Mouse (Mus musculus) hindbrain, embryonic 13.5 days (tissue): ENCODE measurements at regions not wholly inside any gene's neighbourhood (a gene's known extent, or its start where the extent isn't known, plus 50 kb on each side); places are given as distances from the start of the nearest gene placed in this dataset.

ENCODE experiments used
- ATAC-seq: fragments of 200-750 bp; cut with Nextera tagmentation; 2 replicates; pipeline ENCODE4 v1.8.0; 2017; ENCODE audit warnings: moderate TSS enrichment; ENCODE audit not compliant: low FRiP score
- H3K27ac ChIP-seq: fragments of 300-500 bp; sonication (generic); 2 replicates; pipeline ENCODE4 v1.5.1; 2015; ENCODE audit warnings: inconsistent platforms, mild to moderate bottlenecking, moderate library complexity
- H3K27me3 ChIP-seq: fragments of 300-500 bp; sonication (generic); 2 replicates; pipeline ENCODE4 v1.6.1; 2015; ENCODE audit warnings: mild to moderate bottlenecking, inconsistent platforms
- H3K36me3 ChIP-seq: fragments of 300-500 bp; sonication (generic); 2 replicates; pipeline ENCODE4 v1.6.1; 2015; ENCODE audit warnings: mild to moderate bottlenecking, inconsistent platforms
- H3K4me1 ChIP-seq: fragments of 300-500 bp; sonication (generic); replicated peaks from 2 replicates; pipeline ENCODE4 v1.6.1; 2015; ENCODE audit warnings: inconsistent platforms
- H3K4me2 ChIP-seq: fragments of 300-500 bp; sonication (generic); 2 replicates; pipeline ENCODE4 v1.6.1; 2015; ENCODE audit warnings: inconsistent platforms, mild to moderate bottlenecking, moderate library complexity
- H3K4me3 ChIP-seq: fragments of 300-500 bp; sonication (generic); 2 replicates; pipeline ENCODE4 v1.5.1; 2015; ENCODE audit warnings: mild to moderate bottlenecking, inconsistent platforms
- H3K9ac ChIP-seq: fragments of 300-500 bp; sonication (generic); 2 replicates; pipeline ENCODE4 v1.6.1; 2015; ENCODE audit warnings: mild to moderate bottlenecking, inconsistent platforms
- H3K9me3 ChIP-seq: fragments of 300-500 bp; sonication (generic); 2 replicates; pipeline ENCODE4 v1.6.1; 2016; ENCODE audit warnings: inconsistent platforms
- WGBS: fragments of 180-500 bp; shearing (Covaris S2); methylation state at CpG from one replicate; pipeline ENCODE4 v1.1.7; 2015; 5-methylcytosine and 5-hydroxymethylcytosine counted together

GRCm38 (mm10) chr16:24150512-24150911 is 161.9 kb upstream of the Bcl6 start:
- no peak for ATAC-seq
- 90% methylated on average over 2 of the region's 2 CpGs for WGBS

GRCm38 (mm10) chr16:24149441-24149840 is 160.8 kb upstream of the Bcl6 start:
- no peaks in the 10 kb centered on the region for H3K9me3 ChIP-seq
- WGBS, result 86% methylated on average over 4 of the region's 4 CpGs
- H3K27me3 ChIP-seq, result no peaks in the 10 kb centered on the region
- no peaks in the 10 kb centered on the region for H3K4me1 ChIP-seq
- no peak overlapping the region for H3K27ac ChIP-seq
- ATAC-seq, result no peak
- H3K9ac ChIP-seq, result no peak overlapping the region
- no peak overlapping the region for H3K4me2 ChIP-seq
- H3K4me3 ChIP-seq, result no peak overlapping the region
- H3K36me3 ChIP-seq, result no peaks in the 10 kb centered on the region

More at GRCm38 (mm10) chr16:24150512-24150911, 161.9 kb upstream of the Bcl6 start:
- H3K4me1 ChIP-seq, result no peaks in the 10 kb centered on the region
- H3K27ac ChIP-seq, result no peak overlapping the region
- no peak overlapping the region for H3K4me3 ChIP-seq
- no peak overlapping the region for H3K9ac ChIP-seq
- no peaks in the 10 kb centered on the region for H3K36me3 ChIP-seq
- H3K27me3 ChIP-seq, result no peaks in the 10 kb centered on the region
- H3K9me3 ChIP-seq, result no peaks in the 10 kb centered on the region
- H3K4me2 ChIP-seq, result no peak overlapping the region

DNA sequence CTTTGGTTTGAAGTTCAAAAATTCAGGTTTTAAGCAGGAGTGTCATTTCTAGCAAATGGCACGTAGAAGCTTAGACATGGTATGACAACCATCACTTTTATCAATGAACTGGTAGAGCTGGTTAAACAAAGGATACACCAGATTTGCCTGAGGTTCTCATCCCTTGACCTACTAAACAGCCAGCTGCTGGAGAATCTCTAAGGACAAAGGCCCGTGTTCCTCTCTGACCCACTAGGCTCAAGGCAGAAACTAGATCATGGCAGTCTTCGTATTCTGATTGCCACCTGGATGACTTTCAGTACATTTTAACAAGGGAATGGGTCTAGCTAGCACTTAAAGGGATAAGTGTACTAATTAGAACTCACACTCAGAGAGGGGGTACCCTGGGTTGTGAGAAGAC is 155.2 kb upstream of the Bcl6 start:
- ATAC-seq, result no peak
- Histone ChIP-seq H3K9me3 (no peaks in the 10 kb centered on the region), H3K4me2 (no peak overlapping the region), H3K36me3 (no peaks in the 10 kb centered on the region), H3K27ac (no peak overlapping the region), H3K9ac (no peak overlapping the region), H3K4me3 (no peak overlapping the region), H3K27me3 (no peaks in the 10 kb centered on the region), H3K4me1 (no peaks in the 10 kb centered on the region)
- 92% methylated on average over 3 of the region's 3 CpGs for WGBS

GRCm38 (mm10) chr16:24142915-24143541 is 154.4 kb upstream of the Bcl6 start:
- Histone ChIP-seq H3K9ac (no peak overlapping the region), H3K27ac (no peak overlapping the region), H3K9me3 (no peaks in the 10 kb centered on the region), H3K36me3 (no peaks in the 10 kb centered on the region), H3K4me3 (no peak overlapping the region), H3K4me2 (no peak overlapping the region), H3K27me3 (no peaks in the 10 kb centered on the region), H3K4me1 (no peaks in the 10 kb centered on the region)
- ATAC-seq, result no peak
- WGBS, result 67% methylated on average over 5 of the region's 5 CpGs

- no peak for ATAC-seq
- WGBS, result 91% methylated on average over 3 of the region's 3 CpGs
- no peaks in the 10 kb centered on the region for H3K27me3 ChIP-seq
- no peak overlapping the region for H3K4me3 ChIP-seq
- H3K4me2 ChIP-seq, result no peak overlapping the region
- no peaks in the 10 kb centered on the region for H3K9me3 ChIP-seq
- H3K36me3 ChIP-seq, result no peaks in the 10 kb centered on the region
- no peaks in the 10 kb centered on the region for H3K4me1 ChIP-seq
- no peak overlapping the region for H3K27ac ChIP-seq
- H3K9ac ChIP-seq, result no peak overlapping the region
These were observed 150.5 kb upstream of the Bcl6 start for GRCm38 (mm10) chr16:24139109-24139508.

DNA sequence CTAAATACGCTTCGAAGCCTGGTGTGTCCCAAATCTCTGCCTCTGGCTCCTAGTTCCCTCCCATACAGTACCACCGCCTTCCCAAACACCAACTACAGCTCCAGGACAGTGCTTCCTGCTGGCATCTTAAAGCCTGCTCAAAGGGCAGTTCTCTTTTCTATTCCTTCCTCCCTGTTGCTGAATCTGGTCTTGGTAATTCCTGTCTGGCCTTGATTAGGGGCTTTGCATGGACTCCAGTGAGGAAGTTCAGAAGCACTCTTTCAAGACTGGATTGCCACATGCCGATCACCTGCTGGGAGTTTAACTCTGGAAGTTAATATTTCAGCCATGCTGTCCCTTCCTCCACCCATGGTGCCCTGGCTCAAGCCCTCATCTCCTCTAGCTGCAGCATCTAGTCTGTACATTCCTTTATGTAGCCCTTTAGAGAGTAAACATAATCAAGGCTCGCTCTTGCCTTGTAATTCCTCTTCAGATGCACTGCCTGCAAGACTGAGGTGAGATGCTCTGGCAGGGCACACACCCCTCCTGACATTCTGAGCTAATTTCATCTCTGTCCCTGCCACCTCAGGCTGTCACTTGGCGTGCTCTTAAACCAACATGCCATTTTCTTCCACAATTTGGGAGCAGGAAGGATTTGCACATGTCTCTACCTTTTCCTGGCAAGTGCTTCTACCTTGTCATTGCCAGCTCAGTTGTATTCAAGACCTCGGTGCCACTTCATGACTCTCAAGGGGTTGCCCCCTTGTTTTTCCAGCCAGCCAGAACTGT is 148.8 kb upstream of the Bcl6 start:
- Histone ChIP-seq H3K4me1 (no peaks in the 10 kb centered on the region), H3K9me3 (no peaks in the 10 kb centered on the region), H3K9ac (no peak overlapping the region), H3K36me3 (no peaks in the 10 kb centered on the region), H3K27ac (no peak overlapping the region), H3K4me2 (no peak overlapping the region), H3K4me3 (no peak overlapping the region), H3K27me3 (no peaks in the 10 kb centered on the region)
- ATAC-seq, result no peak
- 80% methylated on average over 7 of the region's 7 CpGs for WGBS

DNA sequence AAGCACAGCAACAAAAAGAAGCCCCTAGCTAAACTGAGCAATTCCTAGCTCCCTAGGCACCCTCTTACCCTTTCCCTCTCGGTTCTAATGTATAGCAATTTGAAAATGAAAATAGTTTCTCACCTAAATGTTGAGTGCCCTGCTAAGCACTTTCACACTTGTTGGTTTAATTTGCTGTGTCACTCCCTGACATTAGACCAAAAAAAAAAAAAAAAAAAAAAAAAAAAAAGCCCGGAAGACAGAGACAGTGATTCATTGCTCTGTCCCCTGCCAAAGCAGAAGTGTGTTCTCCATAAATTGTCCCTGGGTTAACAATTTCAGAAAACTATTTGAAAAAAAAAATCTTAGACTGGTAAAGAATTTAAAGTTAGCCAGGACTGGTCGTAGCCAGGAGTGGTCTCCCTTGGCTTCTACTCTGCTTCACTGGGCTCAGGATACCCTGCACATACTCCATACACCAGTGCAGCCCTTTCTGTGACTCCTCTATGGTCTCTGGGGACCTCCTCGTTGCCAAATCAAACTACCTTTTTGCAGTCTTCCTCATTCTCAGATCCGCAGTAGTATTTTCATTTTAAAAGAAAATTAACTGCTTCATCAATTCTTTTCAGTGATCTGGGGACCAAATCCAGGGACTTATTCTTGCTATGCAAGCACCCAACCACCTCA is 148.0 kb upstream of the Bcl6 start:
- Histone ChIP-seq H3K4me2 (no peak overlapping the region), H3K27ac (no peak overlapping the region), H3K4me3 (no peak overlapping the region), H3K27me3 (no peaks in the 10 kb centered on the region), H3K9me3 (no peaks in the 10 kb centered on the region), H3K36me3 (no peaks in the 10 kb centered on the region), H3K4me1 (no peaks in the 10 kb centered on the region), H3K9ac (no peak overlapping the region)
- WGBS, result 73% methylated on average over 5 of the region's 5 CpGs
- ATAC-seq, result no peak

DNA sequence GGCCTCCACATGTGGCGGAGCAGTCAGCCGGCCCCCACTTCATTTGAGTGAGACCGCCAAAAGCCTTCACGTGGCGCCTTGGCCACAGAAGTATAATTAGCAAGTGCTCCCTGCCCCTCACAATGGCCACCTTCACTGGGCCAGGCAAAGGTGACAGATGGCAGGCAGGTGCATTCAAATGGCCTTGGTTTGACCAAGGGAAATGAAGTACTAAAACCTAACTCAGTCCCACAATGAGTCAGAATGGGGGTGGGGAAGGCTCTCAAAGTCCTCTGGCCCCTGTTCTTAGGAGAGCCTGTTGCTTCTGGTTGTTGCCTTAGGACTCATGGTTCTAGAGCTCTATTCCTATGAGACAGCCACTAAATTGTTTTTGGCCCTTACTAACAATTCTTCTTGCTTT is 147.2 kb upstream of the Bcl6 start:
- Histone ChIP-seq H3K4me2 (no peak overlapping the region), H3K27me3 (no peaks in the 10 kb centered on the region), H3K4me1 (no peaks in the 10 kb centered on the region), H3K27ac (no peak overlapping the region), H3K36me3 (no peaks in the 10 kb centered on the region), H3K9ac (no peak overlapping the region), H3K4me3 (no peak overlapping the region), H3K9me3 (no peaks in the 10 kb centered on the region)
- no peak for ATAC-seq
- 96% methylated on average over 5 of the region's 5 CpGs for WGBS

- H3K4me3 ChIP-seq, result no peak overlapping the region
- 99% methylated on average over 4 of the region's 4 CpGs for WGBS
- H3K4me2 ChIP-seq, result no peak overlapping the region
- H3K27ac ChIP-seq, result no peak overlapping the region
- H3K9ac ChIP-seq, result no peak overlapping the region
- H3K36me3 ChIP-seq, result no peaks in the 10 kb centered on the region
- H3K9me3 ChIP-seq, result no peaks in the 10 kb centered on the region
- ATAC-seq, result no peak
- no peaks in the 10 kb centered on the region for H3K27me3 ChIP-seq
- H3K4me1 ChIP-seq, result no peaks in the 10 kb centered on the region
These were observed 146.7 kb upstream of the Bcl6 start for GRCm38 (mm10) chr16:24135351-24135750.

- no peaks in the 10 kb centered on the region for H3K27me3 ChIP-seq
- H3K4me1 ChIP-seq, result no peaks in the 10 kb centered on the region
- WGBS, result 90% methylated on average over 4 of the region's 4 CpGs
- no peaks in the 10 kb centered on the region for H3K9me3 ChIP-seq
- no peak overlapping the region for H3K9ac ChIP-seq
- no peak for ATAC-seq
- no peak overlapping the region for H3K4me2 ChIP-seq
- H3K4me3 ChIP-seq, result no peak overlapping the region
- H3K27ac ChIP-seq, result no peak overlapping the region
- H3K36me3 ChIP-seq, result no peaks in the 10 kb centered on the region
These were observed 145.9 kb upstream of the Bcl6 start for GRCm38 (mm10) chr16:24134486-24135050.

DNA sequence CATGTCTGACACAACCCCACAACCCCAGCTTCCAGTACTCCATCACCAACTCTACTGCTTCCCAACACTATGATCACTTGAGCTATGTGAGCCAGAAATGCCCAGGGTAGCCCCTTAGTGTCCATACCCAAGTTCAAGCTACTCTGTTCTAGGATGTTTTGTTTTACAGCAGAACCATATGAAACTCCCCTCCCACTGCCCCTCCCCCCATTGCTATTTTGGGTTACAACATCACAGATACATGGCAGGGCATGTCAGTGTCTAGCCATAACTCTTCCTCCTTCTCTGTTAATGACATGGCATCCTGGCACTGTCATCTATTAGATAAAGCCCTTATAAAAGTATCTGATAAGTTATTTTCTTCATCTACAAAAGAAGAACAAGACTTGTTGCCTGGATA is 142.0 kb upstream of the Bcl6 start:
- no peak overlapping the region for H3K9ac ChIP-seq
- ATAC-seq, result no peak
- no peak overlapping the region for H3K4me2 ChIP-seq

GRCm38 (mm10) chr16:24129701-24130100 is 141.0 kb upstream of the Bcl6 start:
- Histone ChIP-seq H3K4me2 (no peak overlapping the region), H3K27ac (no peak overlapping the region), H3K27me3 (no peaks in the 10 kb centered on the region), H3K9me3 (no peaks in the 10 kb centered on the region), H3K36me3 (no peaks in the 10 kb centered on the region), H3K9ac (no peak overlapping the region), H3K4me1 (no peaks in the 10 kb centered on the region), H3K4me3 (no peak overlapping the region)
- whole genome bisulfite sequencing, result 96% methylated on average over 4 of the region's 4 CpGs
- no peak for ATAC-seq

More for the DNA sequence above, 142.0 kb upstream of the Bcl6 start:
- Histone ChIP-seq H3K36me3 (no peaks in the 10 kb centered on the region), H3K9me3 (no peaks in the 10 kb centered on the region), H3K4me1 (no peaks in the 10 kb centered on the region), H3K27ac (no peak overlapping the region), H3K4me3 (no peak overlapping the region), H3K27me3 (no peaks in the 10 kb centered on the region)
